8 mouse cellular contexts compared by ENCODE assay signal in the genomic region with DNA sequence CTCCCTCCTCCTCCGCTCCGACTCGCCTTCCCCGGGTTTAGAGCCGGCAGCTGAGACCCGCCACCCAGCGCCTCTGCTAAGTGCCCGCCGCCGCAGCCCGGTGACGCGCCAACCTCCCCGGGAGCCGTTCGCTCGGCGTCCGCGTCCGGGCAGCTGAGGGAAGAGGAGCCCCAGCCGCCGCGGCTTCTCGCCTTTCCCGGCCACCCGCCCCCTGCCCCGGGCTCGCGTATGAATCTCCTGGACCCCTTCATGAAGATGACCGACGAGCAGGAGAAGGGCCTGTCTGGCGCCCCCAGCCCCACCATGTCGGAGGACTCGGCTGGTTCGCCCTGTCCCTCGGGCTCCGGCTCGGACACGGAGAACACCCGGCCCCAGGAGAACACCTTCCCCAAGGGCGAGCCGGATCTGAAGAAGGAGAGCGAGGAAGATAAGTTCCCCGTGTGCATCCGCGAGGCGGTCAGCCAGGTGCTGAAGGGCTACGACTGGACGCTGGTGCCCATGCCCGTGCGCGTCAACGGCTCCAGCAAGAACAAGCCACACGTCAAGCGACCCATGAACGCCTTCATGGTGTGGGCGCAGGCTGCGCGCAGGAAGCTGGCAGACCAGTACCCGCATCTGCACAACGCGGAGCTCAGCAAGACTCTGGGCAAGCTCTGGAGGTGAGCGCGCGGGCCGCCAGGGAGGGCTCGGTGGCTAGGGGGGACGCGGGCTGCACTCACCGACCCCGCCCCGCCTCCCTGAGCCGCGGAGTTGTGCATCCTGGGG. TPM values are rescaled to one million over a fixed set of nuclear protein-coding genes. Genes with fewer than 3 reads are reported as not detected.
DNase-seq lines count a peak whose midpoint lies in the region; ATAC-seq and TF ChIP-seq lines count a peak whose summit lies in the region.

No protein-coding gene starts in this region.

- H3K36me3 ChIP-seq in forebrain, embryonic 14.5 days (ENCODE audit: control insufficient read depth, insufficient read depth, low read length) = peaks cover 11% of the 10 kb centered on the region
- no peaks in the 10 kb centered on the region for H3K36me3 ChIP-seq in intestine, embryonic 14.5 days (ENCODE audit: control insufficient read depth, insufficient read depth, low read length)
- no peaks in the 10 kb centered on the region for H3K36me3 ChIP-seq in liver, embryonic 13.5 days

- POLR2A ChIA-PET in Patski (lab: Charles Lee) = interaction anchor here (0.6 to 1.3 kb wide), 9 partner anchors 74 to 382 kb away, joined by 3 to 6 read pairs (median 4); no protein-coding TSS in a partner anchor

- H3K27ac ChIP-seq in forebrain, embryonic 14.5 days (ENCODE audit: low read depth, low read length) = peak overlapping the region; percentile 80
- H3K27ac ChIP-seq in intestine, embryonic 14.5 days (ENCODE audit: low read depth) = peak overlapping the region; percentile 76
- no peak overlapping the region for H3K27ac ChIP-seq in liver, embryonic 13.5 days

- peak; percentile 68 for ATAC-seq in Patski
- peak; percentile 47 for ATAC-seq in forebrain, embryonic 14.5 days
- peak; percentile 24 for ATAC-seq in intestine, embryonic 14.5 days (replicated peaks; ENCODE audit: low FRiP score, low TSS enrichment, low read depth)
- ATAC-seq in liver, embryonic 13.5 days (ENCODE audit: low read depth) = peak; percentile 36; the same call in 1 of the 2 replicates

- H3K27me3 ChIP-seq in Patski = no peaks in the 10 kb centered on the region
- H3K27me3 ChIP-seq in forebrain, embryonic 14.5 days (replicated peaks; ENCODE audit: control insufficient read depth, insufficient read depth, low read length) = no peaks in the 10 kb centered on the region; the same call in none of the 2 replicates
- peaks cover 63% of the 10 kb centered on the region for H3K27me3 ChIP-seq in intestine, embryonic 14.5 days (replicated peaks; ENCODE audit: control insufficient read depth, insufficient read depth, low read length)
- H3K27me3 ChIP-seq in liver, embryonic 13.5 days = peaks cover 88% of the 10 kb centered on the region

- H3K4me3 ChIP-seq in forebrain, embryonic 14.5 days (ENCODE audit: low read depth, low read length) = peak overlapping the region; percentile 81
- peak overlapping the region; percentile 57 for H3K4me3 ChIP-seq in intestine, embryonic 14.5 days (ENCODE audit: low read depth, low read length)
- peak overlapping the region; percentile 49 for H3K4me3 ChIP-seq in liver, embryonic 13.5 days (replicated peaks)

- H3K4me1 ChIP-seq in forebrain, embryonic 14.5 days (ENCODE audit: control insufficient read depth, insufficient read depth, low read length) = peaks cover 21% of the 10 kb centered on the region
- H3K4me1 ChIP-seq in intestine, embryonic 14.5 days (replicated peaks; ENCODE audit: control insufficient read depth, insufficient read depth, low read length) = peaks cover 10% of the 10 kb centered on the region
- H3K4me1 ChIP-seq in liver, embryonic 13.5 days (replicated peaks) = no peaks in the 10 kb centered on the region; the same call in 1 of the 2 replicates

- DNase-seq in heart, adult 11 months = peak; percentile 93
- DNase-seq in heart, adult 9 months (ENCODE audit: low spot score in 2 of 2) = no peak
- DNase-seq in Patski (ENCODE audit: low read depth, low spot score) = no peak
- DNase-seq in forebrain, embryonic 14.5 days (ENCODE audit: low spot score) = peak; percentile 65
- DNase-seq in intestine, embryonic 14.5 days (ENCODE audit: low spot score) = peak; percentile 89
- DNase-seq in liver, embryonic 13.5 days = no peak
- DNase-seq in retina, embryonic 14.5 days (ENCODE audit: low spot score) = peak; percentile 66
- DNase-seq in thymus, postnatal 36 days = no peak

- TF ChIP-seq CTCF in Patski (IDR thresholded peaks at IDR 0.05) = no peak

- WGBS in forebrain, embryonic 14.5 days = under 1% methylated on average over 66 of the region's 75 CpGs
- WGBS in intestine, embryonic 14.5 days = under 1% methylated on average over 70 of the region's 75 CpGs
- WGBS in liver, embryonic 13.5 days (ENCODE audit: insufficient replicate concordance) = 2% methylated on average over 72 of the region's 75 CpGs

- peak overlapping the region; percentile 76 for H3K9ac ChIP-seq in forebrain, embryonic 14.5 days (ENCODE audit: low read length)
- H3K9ac ChIP-seq in intestine, embryonic 14.5 days (ENCODE audit: low read length) = peak overlapping the region; percentile 58
- no peak overlapping the region for H3K9ac ChIP-seq in liver, embryonic 13.5 days

- in situ Hi-C loops in Patski (cut with MboI; ENCODE audit: low pct_unique_long_range_greater_than_20kb) = no loop called here

- CTCF ChIA-PET in Patski (lab: Charles Lee) = interaction anchor here (1.5 to 5.8 kb wide), 3 partner anchors 227 to 1245 kb away, joined by 4 to 29 read pairs (median 5); no protein-coding TSS in a partner anchor

- H3K9me3 ChIP-seq in forebrain, embryonic 14.5 days (replicated peaks; ENCODE audit: control insufficient read depth, low read length) = no peaks in the 10 kb centered on the region
- no peaks in the 10 kb centered on the region for H3K9me3 ChIP-seq in intestine, embryonic 14.5 days (ENCODE audit: control insufficient read depth, low read length)
- no peaks in the 10 kb centered on the region for H3K9me3 ChIP-seq in liver, embryonic 13.5 days (replicated peaks)

- H3K4me2 ChIP-seq in forebrain, embryonic 14.5 days (ENCODE audit: low read length) = peak overlapping the region; percentile 98
- peak overlapping the region; percentile 78 for H3K4me2 ChIP-seq in intestine, embryonic 14.5 days (ENCODE audit: low read length)
- H3K4me2 ChIP-seq in liver, embryonic 13.5 days = peak overlapping the region; percentile 57

RNA-seq across cellular contexts. Expression of a gene that starts 0.5 kb away (rescaled TPM):
- 27.7 TPM for polyA plus RNA-seq in Patski (2021)
- 43.6 and 49.4 TPM in 2 replicates for polyA plus RNA-seq in forebrain, embryonic 14.5 days (2014; fragmentation: Nextera tagmentation; extraction: Ambion mirVana)
- polyA plus RNA-seq in intestine, embryonic 14.5 days (2014; fragmentation: Nextera tagmentation; extraction: Ambion mirVana) = 38.9 and 44.9 TPM in 2 replicates
- 1.1 and 1.6 TPM in 2 replicates for polyA plus RNA-seq in liver, embryonic 13.5 days (2015; fragmentation: Nextera tagmentation; extraction: Ambion mirVana)

Comparison
In these comparisons a context has a peak if more than half of its experiments do, and no peak if none do; other contexts are left out.
1. DNase-seq: peak in heart, adult 11 months (single experiment), forebrain, embryonic 14.5 days (single experiment), intestine, embryonic 14.5 days (single experiment) and retina, embryonic 14.5 days (single experiment); none in heart, adult 9 months (0 of 2), Patski (single experiment), liver, embryonic 13.5 days (single experiment) and thymus, postnatal 36 days (0 of 2).
2. RNA of a gene that starts 0.5 kb away (polyA plus RNA-seq): 38.9 to 44.9 TPM in intestine, embryonic 14.5 days, 43.6 to 49.4 TPM in forebrain, embryonic 14.5 days and 27.7 TPM in Patski (single experiment); 1.1 to 1.6 TPM in liver, embryonic 13.5 days; every median in the first group is over 10 times any median in the second.
3. Peak in every context shown above with its lines, with median percentiles within 50 percentile points of each other: ATAC-seq, H3K4me2 ChIP-seq and H3K4me3 ChIP-seq.